Mouse (Mus musculus): Measurements from ENCODE around the gene Il1rl2.

- TF ChIP-seq MAX (IDR thresholded peaks at IDR 0.05) (no peak), CTCF (IDR thresholded peaks at IDR 0.05; ENCODE audit: control insufficient read depth, insufficient read depth, insufficient read length) (no peak)
These were observed 1.9 kb upstream of the Il1rl2 start for GRCm38 (mm10) chr1:40322543-40322942.

All from C2C12 (cell line).